Mouse (Mus musculus) retina, adult 2 months (tissue): ENCODE measurements around the gene Cab39l.

Experiments
- DNase-seq: peaks from one replicate; pipeline ENCODE4 v3.0.0-alpha.2; 2012; ENCODE audit warnings: low read depth, low spot score

The Cab39l gene

DNA sequence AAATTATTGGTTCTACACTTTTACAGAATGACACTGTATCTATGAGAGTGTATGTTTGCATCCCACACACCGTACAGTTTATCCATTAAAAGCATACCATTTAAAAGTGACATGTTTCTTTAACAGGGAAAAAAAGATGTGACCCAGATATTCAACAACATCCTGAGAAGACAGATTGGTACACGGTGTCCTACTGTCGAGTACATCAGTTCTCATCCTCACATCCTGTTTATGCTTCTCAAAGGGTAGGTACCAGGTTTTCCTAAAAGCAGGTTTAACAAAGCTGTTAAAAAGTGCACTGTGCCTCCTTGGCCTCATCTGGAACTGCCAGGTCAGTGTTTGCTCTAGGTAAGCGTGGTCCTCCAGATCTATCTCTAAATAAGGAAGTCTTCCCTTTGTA lies 65.4 kb downstream of the Cab39l start:
- no peak for DNase-seq

DNA sequence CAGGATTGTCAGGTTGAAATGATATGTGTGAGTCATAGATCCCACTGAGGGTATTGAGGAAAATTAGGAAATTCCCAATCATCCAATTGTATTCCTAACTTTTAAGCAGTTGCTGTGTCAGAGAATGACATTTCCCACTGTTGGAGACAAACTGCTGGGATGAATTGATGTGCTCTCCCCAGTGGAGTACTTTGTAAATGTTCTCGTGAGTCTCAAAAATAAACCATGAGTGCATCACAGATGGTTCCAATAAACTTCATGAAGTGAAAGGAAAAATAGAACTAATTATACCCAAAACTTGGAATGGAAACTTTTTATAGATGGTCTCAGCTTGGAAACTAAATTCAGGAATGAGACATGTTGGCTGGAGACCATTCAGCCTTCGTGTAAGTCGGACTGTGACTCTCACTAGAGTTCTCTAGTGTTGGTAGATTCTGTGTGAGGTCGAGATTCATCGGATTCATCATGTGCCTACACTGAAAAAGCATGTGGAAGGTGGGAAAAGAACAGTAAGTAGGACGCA lies 73.2 kb downstream of the Cab39l start:
- DNase-seq = no peak

DNA sequence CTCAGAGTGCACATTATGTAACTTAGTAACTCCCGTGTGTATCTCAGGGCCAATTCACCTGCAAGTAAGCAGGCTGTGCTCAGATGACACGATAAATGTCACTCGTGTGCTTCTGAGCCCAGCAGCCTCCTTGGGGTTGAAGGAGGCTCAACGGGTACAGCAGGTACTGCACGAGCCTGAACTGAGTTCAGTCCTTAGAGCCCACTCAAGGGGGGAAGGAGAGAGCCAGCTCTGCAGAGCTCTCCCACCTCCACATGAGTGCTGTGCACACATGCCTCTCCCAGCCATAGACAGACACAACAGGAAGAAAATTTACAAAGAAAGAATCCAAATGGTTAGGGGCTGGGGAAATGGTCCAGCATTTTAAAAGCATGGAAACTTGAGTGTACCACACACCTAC lies 85.1 kb downstream of the Cab39l start:
- DNase-seq = no peak

DNA sequence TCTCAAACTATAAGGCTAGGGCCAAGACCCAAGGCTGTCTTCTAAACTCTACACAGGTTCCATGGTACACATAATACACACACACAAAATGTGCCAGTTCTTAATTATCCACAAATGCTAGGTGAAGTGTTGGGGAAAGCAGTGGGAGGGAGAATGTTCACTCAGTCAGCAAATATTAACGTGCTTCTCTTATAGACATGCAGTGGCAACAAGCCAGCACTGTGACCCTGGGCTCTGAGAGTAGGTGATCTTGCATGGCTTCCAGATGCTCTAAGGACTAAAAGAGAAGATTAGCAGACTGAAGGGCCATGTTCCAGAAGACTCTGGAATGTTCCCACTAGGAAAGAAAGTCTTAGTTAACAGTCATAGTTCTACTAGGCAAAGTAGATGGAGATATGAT lies 90.0 kb downstream of the Cab39l start:
- no peak for DNase-seq

DNA sequence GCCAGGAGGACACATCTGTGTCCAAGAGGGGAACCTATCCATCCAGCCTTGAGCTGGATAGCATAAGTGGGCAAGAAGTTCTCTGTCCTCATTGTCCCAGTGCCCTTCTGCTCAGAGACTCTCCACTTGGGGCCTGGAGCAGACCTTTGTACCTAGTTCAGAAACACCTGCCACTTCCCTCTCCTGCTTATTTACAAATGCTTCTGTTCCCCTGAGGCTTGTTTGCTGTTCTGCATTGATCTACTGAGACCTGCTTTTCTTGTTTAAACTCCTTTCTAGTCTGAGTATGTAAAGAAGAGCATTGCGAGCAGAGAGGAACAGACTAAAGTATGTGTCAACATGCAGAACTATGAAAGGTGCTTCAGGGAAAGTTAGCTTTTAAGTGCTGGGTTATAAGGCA lies 92.2 kb downstream of the Cab39l start:
- DNase-seq = no peak

DNA sequence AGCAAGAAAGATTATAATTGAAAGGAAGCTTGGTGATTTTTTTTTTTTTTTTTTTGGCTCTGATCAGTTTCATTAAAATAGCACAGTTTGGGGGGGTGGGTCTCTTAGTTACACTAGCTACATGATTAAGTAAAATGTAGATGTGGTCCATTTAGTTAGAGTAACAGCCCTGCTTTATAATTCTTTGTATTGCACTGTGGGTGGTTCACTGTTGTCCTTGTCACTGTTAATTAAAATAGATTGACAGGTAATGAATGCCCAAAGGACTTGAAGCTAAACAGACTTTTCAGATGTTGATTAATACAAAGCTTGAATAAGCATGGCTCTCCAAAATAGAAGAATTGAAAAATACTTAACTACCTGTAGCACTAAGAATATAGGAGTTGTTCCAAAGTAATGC lies 93.1 kb downstream of the Cab39l start:
- no peak for DNase-seq

DNA sequence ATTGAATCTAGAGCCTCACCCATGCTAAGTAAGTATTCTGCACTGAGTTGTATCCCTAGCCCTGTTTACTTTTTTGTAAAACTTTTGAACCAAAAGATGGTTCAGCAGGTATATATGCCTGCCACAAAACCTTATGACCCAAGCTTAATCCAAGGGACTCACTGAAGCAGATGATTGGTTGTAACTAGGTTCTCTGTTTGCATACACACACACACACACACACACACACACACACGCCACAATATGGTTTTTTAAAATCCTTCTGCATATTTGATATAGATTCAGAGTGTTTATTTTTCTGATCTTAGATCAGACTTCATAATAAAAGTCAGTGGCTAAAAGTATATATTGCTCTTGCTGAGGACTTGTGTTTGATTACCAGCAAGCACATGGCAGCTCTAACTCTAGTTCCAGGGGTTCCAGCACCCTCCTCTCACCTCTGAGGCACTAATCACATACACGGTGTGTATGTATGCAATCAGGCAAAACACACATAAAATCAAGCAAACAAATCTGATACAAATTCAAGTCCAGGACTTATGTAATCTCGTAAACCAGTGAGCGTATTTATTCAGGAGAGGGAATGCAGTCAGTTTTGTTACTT lies 97.2 kb downstream of the Cab39l start:
- DNase-seq = no peak

DNA sequence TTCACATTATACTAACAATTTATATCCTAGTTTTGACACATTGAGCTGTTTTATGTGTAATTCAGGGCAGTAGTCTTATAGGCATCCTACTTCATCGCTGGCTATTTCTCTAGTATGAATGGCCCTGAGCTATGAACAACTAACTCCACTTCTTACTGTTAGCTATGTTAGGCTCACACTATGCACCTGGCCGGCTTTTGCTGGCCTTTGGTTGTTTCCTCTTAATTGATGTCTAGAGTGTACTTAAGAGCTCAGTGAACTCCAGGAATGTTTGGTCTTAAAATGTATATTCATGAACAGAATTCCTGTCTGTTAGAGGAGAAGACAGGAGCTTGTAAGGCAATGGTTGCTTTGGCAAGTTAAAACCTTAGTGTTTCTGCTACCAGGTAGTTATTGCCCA lies 99.5 kb downstream of the Cab39l start:
- no peak for DNase-seq

DNA sequence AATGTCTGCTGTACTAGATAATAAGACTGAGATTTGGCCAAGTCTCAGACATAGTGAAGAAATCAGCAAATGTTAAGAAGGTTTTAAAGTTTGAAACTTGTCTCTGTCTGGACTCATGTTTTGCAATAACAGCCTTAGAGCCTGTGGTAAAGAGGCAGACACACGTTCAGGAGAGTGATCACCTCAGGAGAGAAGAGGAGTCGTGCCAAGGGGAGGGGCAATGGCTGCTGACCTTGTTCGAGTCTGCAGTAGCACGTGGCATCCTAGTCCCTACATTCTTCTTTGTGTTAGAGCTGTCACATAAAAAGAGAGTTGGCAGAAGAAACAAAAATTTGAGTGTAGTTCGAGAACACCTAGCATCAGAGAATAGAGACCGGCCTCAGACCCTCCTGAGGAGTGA lies 100.0 kb downstream of the Cab39l start:
- DNase-seq = no peak

DNA sequence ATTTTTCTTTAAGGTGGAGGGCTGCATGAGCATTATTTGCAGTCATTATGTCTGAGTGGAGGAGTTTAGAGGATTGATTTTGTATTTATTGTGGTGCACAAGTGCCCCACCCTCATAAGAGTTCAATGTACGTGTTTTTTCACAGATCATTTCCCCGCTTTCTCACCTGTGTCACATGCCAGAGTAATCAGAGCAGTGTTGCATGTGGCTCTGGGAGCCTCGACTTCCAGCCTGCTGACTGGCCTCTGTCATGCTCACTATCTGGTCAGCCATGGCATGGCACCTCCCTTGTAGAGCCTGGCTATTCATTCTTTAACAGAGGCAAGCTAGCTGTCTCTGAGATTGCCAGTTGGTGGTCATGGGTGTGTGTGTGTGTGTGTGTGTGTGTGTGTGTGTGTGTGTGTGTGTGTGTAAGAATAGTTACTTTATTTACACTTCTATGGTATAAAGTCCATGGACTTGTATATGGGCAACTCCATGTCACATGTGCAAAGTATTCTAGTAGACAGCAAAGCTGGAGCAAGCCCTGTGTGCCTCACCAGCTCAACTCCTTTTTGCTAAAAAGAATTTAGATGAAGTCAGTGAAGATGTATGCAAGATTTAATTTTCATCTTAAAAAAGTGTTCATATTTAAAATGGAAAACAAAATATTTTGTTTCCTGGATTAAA lies 102.5 kb downstream of the Cab39l start:
- DNase-seq = no peak

DNA sequence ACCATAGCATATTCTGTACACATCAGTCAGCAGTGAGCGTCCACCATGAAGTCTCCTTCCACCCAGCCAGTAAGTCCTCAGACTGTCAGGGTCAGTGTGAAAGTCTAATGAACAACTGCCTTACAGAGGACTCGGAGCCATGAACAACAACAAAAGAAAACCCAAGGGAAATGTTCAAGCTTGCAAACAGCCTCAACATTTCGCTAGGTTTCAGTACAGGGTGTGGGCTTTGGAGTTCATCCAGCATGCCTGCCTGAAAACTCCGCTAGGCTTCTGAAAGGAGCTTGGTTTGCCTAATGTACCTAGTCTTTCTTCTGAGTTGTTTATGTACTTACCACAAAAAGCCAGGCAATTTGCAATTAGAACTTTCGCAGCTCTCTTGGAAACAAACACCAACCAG lies 103.2 kb downstream of the Cab39l start:
- no peak for DNase-seq

DNA sequence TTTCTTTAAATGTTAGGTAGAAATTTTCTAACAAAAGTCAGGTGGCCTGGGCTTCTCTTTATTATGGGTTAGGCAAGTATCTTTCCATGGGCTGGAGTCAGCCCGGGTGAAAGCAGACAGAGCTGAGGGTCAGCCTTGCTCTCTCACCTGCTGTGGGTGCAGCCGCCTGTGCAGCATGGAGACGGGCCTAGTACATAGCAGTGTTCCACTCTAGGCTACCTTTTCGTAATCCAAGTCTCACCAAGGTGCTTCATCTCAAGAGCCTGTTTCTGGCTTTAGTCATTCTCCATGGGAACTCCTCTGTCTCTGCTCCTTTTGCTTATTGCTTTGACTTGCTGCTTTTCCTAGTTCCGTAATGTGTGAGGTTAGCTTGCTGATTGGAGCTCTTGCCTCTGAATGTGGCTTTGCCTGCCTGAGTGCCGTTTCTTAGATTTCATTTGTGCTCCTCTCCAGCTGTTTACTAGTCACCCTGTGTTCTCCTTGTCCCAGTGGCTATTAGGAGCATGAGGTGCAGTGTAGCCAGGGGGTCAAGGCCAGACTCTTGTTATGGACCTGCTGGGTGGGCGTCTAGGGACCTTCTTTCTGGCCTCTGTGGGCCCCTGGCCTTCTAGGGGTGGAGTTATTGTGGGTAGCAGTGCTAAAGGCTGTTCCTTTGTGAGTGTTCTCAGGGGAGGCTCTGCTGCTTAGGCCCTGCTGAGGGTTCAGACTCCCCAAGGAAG lies 105.5 kb downstream of the Cab39l start:
- DNase-seq = no peak

DNA sequence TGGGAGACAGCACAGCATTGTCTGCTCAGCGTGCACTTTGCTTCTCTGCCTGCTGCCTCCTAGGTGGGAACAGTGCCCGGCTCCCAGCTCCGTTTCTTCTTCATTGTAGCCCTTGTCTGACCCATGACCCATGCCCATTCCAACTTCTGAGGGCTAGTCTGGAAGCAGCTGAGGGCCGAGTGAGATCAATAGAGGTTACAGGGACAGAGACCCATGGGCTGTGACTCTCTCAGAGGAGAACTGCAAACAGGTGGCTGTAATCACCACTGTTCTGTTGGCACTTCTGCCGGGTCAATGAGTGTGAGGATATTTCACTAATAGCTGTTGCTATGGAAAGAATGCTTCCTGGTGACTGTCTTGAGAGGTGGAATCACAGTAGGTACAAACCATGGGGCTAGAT lies 106.8 kb downstream of the Cab39l start:
- no peak for DNase-seq

DNA sequence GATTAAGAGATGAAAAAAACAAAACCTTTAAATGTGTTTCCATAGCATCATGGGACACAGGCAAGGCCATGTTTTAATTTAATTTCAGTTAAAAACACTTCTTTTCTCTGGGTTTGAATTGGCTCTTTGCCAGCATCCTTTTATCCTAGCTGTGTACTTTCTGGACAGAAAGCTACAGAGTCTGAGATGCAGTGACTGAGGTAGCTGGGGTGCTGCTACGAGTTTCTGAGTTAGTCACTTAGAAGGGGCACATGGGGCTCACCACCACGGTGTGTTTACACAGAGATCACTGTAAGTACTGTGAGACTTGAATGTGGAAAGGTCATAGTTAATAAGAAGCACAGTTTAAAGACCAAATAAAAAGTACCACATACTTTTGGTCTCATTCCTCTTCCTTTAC lies 107.8 kb downstream of the Cab39l start:
- DNase-seq = no peak

DNA sequence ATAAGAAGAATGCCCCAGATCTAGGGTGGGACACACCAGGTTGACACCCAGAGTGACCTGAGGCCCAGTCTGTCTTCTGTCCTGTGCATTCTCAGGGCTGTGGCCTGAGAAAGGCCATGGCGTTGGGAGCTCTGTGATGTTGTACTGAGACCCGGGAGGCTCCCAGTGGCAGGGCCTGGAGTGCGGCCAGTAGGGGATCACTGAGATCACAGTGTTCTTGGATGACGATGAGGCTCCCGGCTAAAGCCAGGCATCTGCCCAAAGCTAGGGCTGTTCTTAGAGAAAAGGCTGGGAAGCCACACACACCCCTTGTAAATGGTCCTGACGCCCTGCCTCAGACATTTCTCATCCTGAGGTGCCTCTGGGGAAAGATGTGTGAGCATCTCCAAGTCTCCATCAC lies 108.3 kb downstream of the Cab39l start:
- no peak for DNase-seq

DNA sequence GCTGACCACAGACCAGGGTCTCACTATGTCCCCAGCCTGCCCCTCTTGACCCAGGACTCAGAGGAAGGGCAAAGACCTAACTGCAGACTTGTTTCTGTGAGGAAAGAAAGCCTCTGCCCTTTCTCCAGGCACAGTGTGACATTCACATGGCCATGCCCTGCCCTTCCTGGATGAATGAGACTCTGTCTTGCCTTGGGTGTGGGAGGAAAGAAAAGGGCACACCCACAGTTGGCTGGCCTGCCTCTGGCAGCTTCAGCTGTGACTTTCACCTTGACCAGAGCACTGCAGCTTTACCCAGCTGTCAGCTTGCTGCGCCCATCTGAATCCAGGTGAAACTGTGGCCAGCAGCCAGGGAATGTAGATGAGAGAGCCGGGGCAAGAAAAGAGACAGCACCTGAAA lies 110.1 kb downstream of the Cab39l start:
- DNase-seq = no peak

DNA sequence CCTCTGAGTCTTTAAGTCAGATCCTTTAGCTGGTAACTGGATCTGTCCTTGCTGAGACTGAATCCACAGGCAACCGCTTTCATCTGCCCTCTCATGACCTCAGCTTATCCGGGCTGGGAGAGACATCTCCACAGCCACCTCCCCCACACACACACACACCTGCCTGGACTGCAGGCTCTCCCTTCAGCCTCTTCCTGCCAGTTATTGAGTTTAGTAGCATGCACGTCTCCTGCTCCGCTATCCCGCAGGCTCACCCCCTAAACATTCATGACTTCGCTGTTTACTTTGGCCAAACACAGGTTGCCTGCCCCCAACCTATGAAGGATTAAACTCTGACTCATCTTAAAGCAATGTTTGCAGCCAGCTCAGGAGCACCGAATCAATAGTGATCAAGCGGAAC lies 111.2 kb downstream of the Cab39l start:
- DNase-seq = peak; percentile 13

DNA sequence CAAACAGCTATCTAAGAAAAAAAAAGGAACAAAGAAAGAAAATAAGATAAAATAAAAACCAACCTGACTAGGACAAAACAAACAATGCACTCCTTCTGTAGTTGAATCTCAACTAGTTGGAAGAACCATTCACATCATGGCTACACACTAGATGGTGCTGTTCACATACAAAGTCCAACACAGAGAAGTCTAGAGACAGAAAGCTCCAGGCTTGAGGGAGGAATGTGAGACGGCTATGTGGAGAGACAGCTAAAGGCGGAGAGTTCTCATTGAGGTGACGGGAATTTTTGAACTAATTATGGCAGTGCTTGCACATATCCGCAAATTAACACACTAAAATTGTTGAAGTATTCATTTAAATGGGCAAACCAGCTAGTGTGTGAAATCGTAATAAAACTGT lies 113.3 kb downstream of the Cab39l start:
- DNase-seq = no peak

DNA sequence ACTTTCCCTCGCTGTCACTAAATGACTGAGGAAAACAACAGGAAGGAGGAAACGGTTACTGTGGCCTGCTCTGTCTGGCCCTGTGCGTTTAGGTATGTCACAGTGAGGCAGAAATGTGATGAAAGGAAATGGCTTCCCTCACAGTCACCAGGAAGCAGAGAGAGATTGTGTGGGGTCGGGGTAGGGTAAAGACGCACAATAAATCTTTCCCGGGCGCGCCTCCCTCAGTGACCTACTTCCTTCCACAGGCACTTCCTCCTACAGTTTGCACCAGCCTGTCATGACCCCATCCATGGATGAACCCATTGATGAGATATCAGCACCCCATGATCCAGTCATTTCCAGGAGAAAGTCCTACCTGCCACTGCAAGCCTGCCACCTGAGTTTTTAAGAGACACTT lies 114.2 kb downstream of the Cab39l start:
- DNase-seq = no peak

DNA sequence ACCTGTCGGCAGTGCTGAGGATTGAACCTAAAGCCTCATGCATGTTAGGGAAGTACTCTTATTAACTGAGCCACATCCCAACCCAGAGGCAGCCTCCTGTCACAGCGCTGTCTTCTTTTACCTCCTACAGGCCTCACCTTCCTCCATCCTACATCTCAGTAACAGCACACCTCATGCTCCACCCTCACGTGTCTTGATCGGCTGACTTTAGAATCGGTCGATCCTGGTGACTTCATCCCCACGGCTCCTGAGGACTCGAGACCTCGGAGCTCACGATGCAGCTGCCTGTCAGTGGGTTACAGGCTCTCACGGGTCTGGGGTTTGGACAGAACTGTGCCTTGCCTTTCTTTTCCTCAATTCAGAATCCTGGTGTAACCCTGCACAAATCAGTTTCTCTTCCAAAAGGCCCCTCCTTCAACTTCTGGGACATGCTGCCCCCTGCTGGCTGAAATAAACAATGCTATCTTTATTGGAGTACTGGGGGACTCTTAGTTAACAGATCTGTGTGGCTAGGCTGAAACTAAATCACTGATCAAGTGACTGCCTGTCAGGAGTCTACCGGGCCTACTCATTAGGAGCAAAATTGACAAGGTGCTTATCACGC lies 115.3 kb downstream of the Cab39l start:
- DNase-seq = peak; percentile 37

DNA sequence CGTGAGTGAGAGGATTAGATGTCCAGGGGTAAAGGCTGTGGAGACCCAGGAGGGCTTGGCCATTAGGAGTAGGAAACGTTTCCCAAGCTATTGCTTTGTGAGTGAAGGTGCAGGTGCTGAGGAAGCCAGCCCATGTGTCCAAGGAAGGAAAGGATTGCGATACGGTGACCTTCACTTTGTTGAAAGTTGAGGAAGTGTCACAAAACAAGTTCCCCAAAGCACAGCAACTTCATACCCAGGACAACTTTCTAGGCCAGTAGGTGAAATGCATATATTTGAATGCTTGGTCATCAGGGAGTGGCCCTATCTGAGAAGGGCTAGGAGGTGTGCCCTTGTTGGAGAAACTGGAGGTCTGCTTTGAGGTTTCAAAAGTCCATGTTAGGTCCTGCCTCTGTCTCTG lies 116.3 kb downstream of the Cab39l start:
- DNase-seq = no peak

DNA sequence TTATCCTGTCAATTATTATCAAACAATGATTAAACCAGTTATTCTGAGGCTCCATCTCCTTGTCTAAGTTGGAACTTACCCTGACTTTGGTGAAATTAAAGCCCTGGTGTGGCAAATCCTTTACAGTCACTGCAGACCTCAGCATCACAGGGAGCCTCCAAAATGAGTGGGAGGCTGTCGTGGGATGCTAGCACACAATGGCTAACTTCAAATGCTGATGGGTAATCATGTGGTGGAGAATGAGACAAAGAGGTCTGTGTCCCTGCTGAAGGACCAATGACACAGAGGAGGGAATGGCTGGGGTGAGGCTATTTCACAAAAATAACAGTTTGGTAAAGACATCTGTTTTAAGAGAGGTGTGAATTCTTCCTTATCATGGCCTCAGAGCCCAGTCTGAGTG lies 117.1 kb downstream of the Cab39l start:
- DNase-seq = no peak

DNA sequence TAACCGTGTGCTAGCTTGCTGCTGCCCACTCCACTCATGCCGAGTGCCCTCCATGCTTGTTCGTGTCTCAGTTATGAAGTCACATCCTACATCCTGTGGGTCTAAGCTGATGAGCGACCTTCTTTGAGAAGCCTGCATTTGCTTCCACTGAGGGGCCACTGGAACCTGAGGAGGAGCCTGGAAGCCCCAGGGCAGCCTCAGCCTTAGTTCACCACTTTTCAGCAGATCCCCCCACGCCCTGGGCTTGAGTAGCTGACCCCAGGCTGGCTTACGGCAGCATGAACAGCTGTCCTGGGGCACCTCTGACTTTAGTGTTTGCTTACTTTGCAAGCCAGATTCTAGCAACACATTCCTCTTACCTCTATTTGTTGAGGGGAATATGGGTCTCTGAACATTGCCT lies 126.0 kb downstream of the Cab39l start:
- DNase-seq = no peak
